Mouse (Mus musculus): ENCODE results near the gene Slc39a1. TPM values are rescaled to one million over a fixed set of nuclear protein-coding genes. Genes with fewer than 3 reads are reported as not detected.

Gene Slc39a1
- polyA plus RNA-seq, 1 experiment, result 43.3 TPM

GRCm38 (mm10) chr3:90272170-90272569, 24.2 kb downstream of the Slc39a1 start:
- peaks cover 8% of the 10 kb centered on the region; the same call in 1 of the 2 replicates for H3K4me1 ChIP-seq (ENCODE audit: control insufficient read depth, insufficient read depth, insufficient read length)
- DNase-seq (ENCODE audit: low read depth in 1 of 2, low spot score in 2 of 2), result no peak
- TF ChIP-seq CTCF (IDR thresholded peaks at IDR 0.05; ENCODE audit: extremely low read depth, insufficient read depth, insufficient read length, insufficient replicate concordance) (no peak), POLR2A (IDR thresholded peaks at IDR 0.05; ENCODE audit: low read depth, low read length) (no peak)
- no peaks in the 10 kb centered on the region for H3K27me3 ChIP-seq (ENCODE audit: control insufficient read depth, insufficient read depth, low read length)
- H3K4me3 ChIP-seq (ENCODE audit: extremely low read depth, insufficient read depth, insufficient read length), result no peak overlapping the region
- no peak overlapping the region for H3K27ac ChIP-seq (ENCODE audit: insufficient read depth, low read length)
- 92% methylated on average over 9 of the region's 9 CpGs for WGBS
- H3K36me3 ChIP-seq (ENCODE audit: control insufficient read depth, insufficient read depth, low read length), result peaks cover 76% of the 10 kb centered on the region

GRCm38 (mm10) chr3:90273855-90274254, 25.9 kb downstream of the Slc39a1 start:
- Histone ChIP-seq H3K4me3 (ENCODE audit: extremely low read depth, insufficient read depth, insufficient read length) (no peak overlapping the region), H3K36me3 (ENCODE audit: control insufficient read depth, insufficient read depth, low read length) (peaks cover 82% of the 10 kb centered on the region), H3K27me3 (ENCODE audit: control insufficient read depth, insufficient read depth, low read length) (no peaks in the 10 kb centered on the region), H3K4me1 (ENCODE audit: control insufficient read depth, insufficient read depth, insufficient read length) (no peaks in the 10 kb centered on the region), H3K27ac (ENCODE audit: insufficient read depth, low read length) (no peak overlapping the region)
- no peak for TF ChIP-seq POLR2A (IDR thresholded peaks at IDR 0.05; ENCODE audit: low read depth, low read length)
- WGBS, result 98% methylated on average over 22 of the region's 22 CpGs
- DNase-seq (ENCODE audit: low read depth in 1 of 2, low spot score in 2 of 2), result no peak

GRCm38 (mm10) chr3:90275286-90275685, 27.3 kb downstream of the Slc39a1 start:
- peaks cover 81% of the 10 kb centered on the region for H3K36me3 ChIP-seq (ENCODE audit: control insufficient read depth, insufficient read depth, low read length)
- TF ChIP-seq POLR2A (IDR thresholded peaks at IDR 0.05; ENCODE audit: low read depth, low read length), result no peak
- TF ChIP-seq CTCF (IDR thresholded peaks at IDR 0.05; ENCODE audit: extremely low read depth, insufficient read depth, insufficient read length, insufficient replicate concordance), result no peak

GRCm38 (mm10) chr3:90276858-90277257, 28.9 kb downstream of the Slc39a1 start:
- Histone ChIP-seq H3K36me3 (ENCODE audit: control insufficient read depth, insufficient read depth, low read length) (peaks cover 71% of the 10 kb centered on the region), H3K4me3 (ENCODE audit: extremely low read depth, insufficient read depth, insufficient read length) (no peak overlapping the region)
- no peak for DNase-seq (ENCODE audit: low read depth in 1 of 2, low spot score in 2 of 2)

More at GRCm38 (mm10) chr3:90275286-90275685, 27.3 kb downstream of the Slc39a1 start:
- no peak for DNase-seq (ENCODE audit: low read depth in 1 of 2, low spot score in 2 of 2)
- no peaks in the 10 kb centered on the region for H3K4me1 ChIP-seq (ENCODE audit: control insufficient read depth, insufficient read depth, insufficient read length)
- 95% methylated on average over 11 of the region's 11 CpGs for WGBS
- H3K27me3 ChIP-seq (ENCODE audit: control insufficient read depth, insufficient read depth, low read length), result no peaks in the 10 kb centered on the region
- no peak overlapping the region for H3K4me3 ChIP-seq (ENCODE audit: extremely low read depth, insufficient read depth, insufficient read length)
- H3K27ac ChIP-seq (ENCODE audit: insufficient read depth, low read length), result no peak overlapping the region

GRCm38 (mm10) chr3:90277793-90278192, 29.8 kb downstream of the Slc39a1 start:
- Histone ChIP-seq H3K27ac (ENCODE audit: insufficient read depth, low read length) (no peak overlapping the region), H3K4me1 (ENCODE audit: control insufficient read depth, insufficient read depth, insufficient read length) (no peaks in the 10 kb centered on the region), H3K36me3 (ENCODE audit: control insufficient read depth, insufficient read depth, low read length) (peaks cover 62% of the 10 kb centered on the region), H3K4me3 (ENCODE audit: extremely low read depth, insufficient read depth, insufficient read length) (no peak overlapping the region), H3K27me3 (ENCODE audit: control insufficient read depth, insufficient read depth, low read length) (no peaks in the 10 kb centered on the region)
- no peak for TF ChIP-seq CTCF (IDR thresholded peaks at IDR 0.05; ENCODE audit: extremely low read depth, insufficient read depth, insufficient read length, insufficient replicate concordance)
- TF ChIP-seq POLR2A (IDR thresholded peaks at IDR 0.05; ENCODE audit: low read depth, low read length), result no peak
- DNase-seq (ENCODE audit: low read depth in 1 of 2, low spot score in 2 of 2), result no peak
- WGBS, result 96% methylated on average over 9 of the region's 9 CpGs

More at GRCm38 (mm10) chr3:90276858-90277257, 28.9 kb downstream of the Slc39a1 start:
- H3K4me1 ChIP-seq (ENCODE audit: control insufficient read depth, insufficient read depth, insufficient read length), result no peaks in the 10 kb centered on the region
- TF ChIP-seq CTCF (IDR thresholded peaks at IDR 0.05; ENCODE audit: extremely low read depth, insufficient read depth, insufficient read length, insufficient replicate concordance) (no peak), POLR2A (IDR thresholded peaks at IDR 0.05; ENCODE audit: low read depth, low read length) (no peak)
- H3K27me3 ChIP-seq (ENCODE audit: control insufficient read depth, insufficient read depth, low read length), result no peaks in the 10 kb centered on the region
- 89% methylated on average over 16 of the region's 16 CpGs for WGBS
- no peak overlapping the region for H3K27ac ChIP-seq (ENCODE audit: insufficient read depth, low read length)

GRCm38 (mm10) chr3:90278211-90278610, 30.2 kb downstream of the Slc39a1 start:
- no peak for DNase-seq (ENCODE audit: low read depth in 1 of 2, low spot score in 2 of 2)
- TF ChIP-seq CTCF (IDR thresholded peaks at IDR 0.05; ENCODE audit: extremely low read depth, insufficient read depth, insufficient read length, insufficient replicate concordance), result no peak
- TF ChIP-seq POLR2A (IDR thresholded peaks at IDR 0.05; ENCODE audit: low read depth, low read length), result no peak
- 99% methylated on average over 10 of the region's 10 CpGs for WGBS
- Histone ChIP-seq H3K36me3 (ENCODE audit: control insufficient read depth, insufficient read depth, low read length) (peaks cover 61% of the 10 kb centered on the region), H3K4me3 (ENCODE audit: extremely low read depth, insufficient read depth, insufficient read length) (no peak overlapping the region), H3K4me1 (ENCODE audit: control insufficient read depth, insufficient read depth, insufficient read length) (no peaks in the 10 kb centered on the region), H3K27ac (ENCODE audit: insufficient read depth, low read length) (no peak overlapping the region), H3K27me3 (ENCODE audit: control insufficient read depth, insufficient read depth, low read length) (no peaks in the 10 kb centered on the region)

GRCm38 (mm10) chr3:90279216-90279615, 31.2 kb downstream of the Slc39a1 start:
- Histone ChIP-seq H3K4me3 (ENCODE audit: extremely low read depth, insufficient read depth, insufficient read length) (no peak overlapping the region), H3K36me3 (ENCODE audit: control insufficient read depth, insufficient read depth, low read length) (peaks cover 51% of the 10 kb centered on the region), H3K27me3 (ENCODE audit: control insufficient read depth, insufficient read depth, low read length) (no peaks in the 10 kb centered on the region), H3K27ac (ENCODE audit: insufficient read depth, low read length) (no peak overlapping the region), H3K4me1 (ENCODE audit: control insufficient read depth, insufficient read depth, insufficient read length) (no peaks in the 10 kb centered on the region)
- 95% methylated on average over 9 of the region's 9 CpGs for WGBS
- DNase-seq (ENCODE audit: low read depth in 1 of 2, low spot score in 2 of 2), result no peak
- TF ChIP-seq POLR2A (IDR thresholded peaks at IDR 0.05; ENCODE audit: low read depth, low read length) (no peak), CTCF (IDR thresholded peaks at IDR 0.05; ENCODE audit: extremely low read depth, insufficient read depth, insufficient read length, insufficient replicate concordance) (no peak)

Measured in spleen, adult 2 months (tissue).